Mouse (Mus musculus) thymus, adult 2 months (tissue): Measurements from ENCODE around the gene Cyb5b. TPM values are rescaled to one million over a fixed set of nuclear protein-coding genes. Genes with fewer than 3 reads are reported as not detected.

Experiments used
- DNase-seq: peaks from one replicate; pipeline ENCODE4 v3.0.0; 2021
- H3K27ac ChIP-seq: fragments of 200-500 bp; 2 replicates; pipeline ENCODE4 v1.5.1; 2012; ENCODE audit warnings: low read length, control low read depth; ENCODE audit not compliant: control insufficient read depth, insufficient read depth
- H3K27me3 ChIP-seq: fragments of 200-500 bp; 2 replicates; pipeline ENCODE4 v1.6.1; 2012; ENCODE audit warnings: mild to moderate bottlenecking, low read length, moderate library complexity, mixed read lengths; ENCODE audit not compliant: control insufficient read depth, insufficient read depth
- H3K36me3 ChIP-seq: fragments of 200-500 bp; 2 replicates; pipeline ENCODE4 v1.6.1; 2012; ENCODE audit warnings: mild to moderate bottlenecking, low read length, moderate library complexity; ENCODE audit not compliant: control insufficient read depth, insufficient read depth
- H3K4me1 ChIP-seq: fragments of 200-500 bp; replicated peaks from 2 replicates; pipeline ENCODE4 v1.6.1; 2012; ENCODE audit warnings: low read length; ENCODE audit not compliant: control insufficient read depth, insufficient read depth
- H3K4me3 ChIP-seq: fragments of 200-500 bp; 2 replicates; pipeline ENCODE4 v1.5.1; 2012; ENCODE audit warnings: mild to moderate bottlenecking, low read length, control low read depth, moderate library complexity; ENCODE audit not compliant: control insufficient read depth, insufficient read depth
- CTCF ChIP-seq: fragments of 200-500 bp; IDR thresholded peaks from 2 replicates; pipeline ENCODE4 v1.5.1; 2012; ENCODE audit warnings: mild to moderate bottlenecking, control low read depth, low read length, moderate library complexity, borderline replicate concordance; ENCODE audit not compliant: control insufficient read depth, poor library complexity, insufficient read depth; ENCODE audit errors: extremely low read depth
- POLR2A ChIP-seq: fragments of 200-500 bp; IDR thresholded peaks from 2 replicates; pipeline ENCODE4 v1.6.1; 2012; ENCODE audit warnings: mild to moderate bottlenecking, low read length, control low read depth, moderate library complexity; ENCODE audit not compliant: control insufficient read depth, poor library complexity, insufficient read depth; ENCODE audit errors: extremely low read depth
- WGBS: fragments of 180-500 bp; shearing (Covaris S2); methylation state at CpG from one replicate; pipeline ENCODE4 v1.1.7; 2018; 5-methylcytosine and 5-hydroxymethylcytosine counted together
- polyA plus RNA-seq: library from polyadenylated mRNA; depleted of rRNA; stranded (reverse); fragments of >200 nt; gene quantifications from 2 replicates; pipeline ENCODE4 v1.2.3, GENCODE M21; 2012

Cyb5b gene
- polyA plus RNA-seq, 1 experiment = 62.1 TPM

- H3K36me3 ChIP-seq = peaks cover 13% of the 10 kb centered on the region
- H3K27ac ChIP-seq = no peak overlapping the region
- H3K4me1 ChIP-seq = peaks cover 7% of the 10 kb centered on the region
- no peak overlapping the region for H3K4me3 ChIP-seq
- no peaks in the 10 kb centered on the region for H3K27me3 ChIP-seq
- TF ChIP-seq POLR2A (no peak), CTCF (no peak)
- WGBS = 96% methylated on average over 14 of the region's 14 CpGs
- no peak for DNase-seq
These were observed 3.1 kb downstream of the Cyb5b start for GRCm38 (mm10) chr8:107153326-107154210.

- Histone ChIP-seq H3K27ac (no peak overlapping the region), H3K4me3 (no peak overlapping the region)
- no peak for DNase-seq
These were observed 6.4 kb downstream of the Cyb5b start for GRCm38 (mm10) chr8:107156816-107157215.

GRCm38 (mm10) chr8:107157836-107158235 lies 7.4 kb downstream of the Cyb5b start:
- peaks cover 6% of the 10 kb centered on the region for H3K4me1 ChIP-seq
- H3K27ac ChIP-seq = no peak overlapping the region
- peaks cover 13% of the 10 kb centered on the region for H3K36me3 ChIP-seq
- no peak for TF ChIP-seq CTCF
- no peak for TF ChIP-seq POLR2A
- DNase-seq = no peak
- WGBS = 95% methylated on average over 1 of the region's 1 CpGs
- H3K27me3 ChIP-seq = no peaks in the 10 kb centered on the region
- H3K4me3 ChIP-seq = no peak overlapping the region

More at GRCm38 (mm10) chr8:107156816-107157215, 6.4 kb downstream of the Cyb5b start:
- H3K27me3 ChIP-seq = no peaks in the 10 kb centered on the region
- peaks cover 13% of the 10 kb centered on the region for H3K36me3 ChIP-seq
- TF ChIP-seq CTCF = no peak
- TF ChIP-seq POLR2A = no peak
- H3K4me1 ChIP-seq = no peaks in the 10 kb centered on the region

- no peak overlapping the region for H3K4me3 ChIP-seq
- H3K4me1 ChIP-seq = peaks cover 13% of the 10 kb centered on the region
- H3K27me3 ChIP-seq = no peaks in the 10 kb centered on the region
- H3K36me3 ChIP-seq = peaks cover 7% of the 10 kb centered on the region
- H3K27ac ChIP-seq = no peak overlapping the region
- DNase-seq = no peak
- TF ChIP-seq CTCF (no peak), POLR2A (no peak)
These were observed 8.4 kb downstream of the Cyb5b start for GRCm38 (mm10) chr8:107158890-107159289.

- peak; percentile 54 for DNase-seq
These were observed 13.9 kb downstream of the Cyb5b start for GRCm38 (mm10) chr8:107164251-107164773.

GRCm38 (mm10) chr8:107165745-107166144 lies 15.3 kb downstream of the Cyb5b start:
- TF ChIP-seq CTCF (no peak), POLR2A (no peak)
- Histone ChIP-seq H3K27ac (peak overlapping the region; percentile 95), H3K4me3 (no peak overlapping the region), H3K36me3 (peaks cover 14% of the 10 kb centered on the region), H3K27me3 (no peaks in the 10 kb centered on the region), H3K4me1 (peaks cover 33% of the 10 kb centered on the region)
- peak; percentile 42 for DNase-seq
- 69% methylated on average over 9 of the region's 9 CpGs for WGBS

More at GRCm38 (mm10) chr8:107164251-107164773, 13.9 kb downstream of the Cyb5b start:
- no peak overlapping the region for H3K4me3 ChIP-seq
- H3K36me3 ChIP-seq = 0 out of 2 replicates have a peak, but pooled peaks cover 3% of the 10 kb centered on the region
- WGBS = 31% methylated on average over 7 of the region's 7 CpGs
- TF ChIP-seq POLR2A = no peak
- no peak for TF ChIP-seq CTCF
- H3K4me1 ChIP-seq = peaks cover 33% of the 10 kb centered on the region
- H3K27me3 ChIP-seq = no peaks in the 10 kb centered on the region
- peak overlapping the region; percentile 100 for H3K27ac ChIP-seq
